Comparison of ENCODE assay signal across 8 mouse cellular contexts in genomic region chrX:137038502-137038901, GRCm38 (mm10). TPM values are rescaled to one million over a fixed set of nuclear protein-coding genes. Genes with fewer than 3 reads are reported as not detected.
DNase-seq lines count a peak whose midpoint lies in the region; ATAC-seq and TF ChIP-seq lines count a peak whose summit lies in the region.

No protein-coding gene starts in this region.

- ATAC-seq in forebrain, embryonic 14.5 days: peak; percentile 28
- ATAC-seq in liver, embryonic 15.5 days (ENCODE audit: insufficient read depth): no peak

- no peaks in the 10 kb centered on the region for H3K4me1 ChIP-seq in forebrain, embryonic 14.5 days (ENCODE audit: control insufficient read depth, insufficient read depth, low read length)
- peaks cover 10% of the 10 kb centered on the region for H3K4me1 ChIP-seq in liver, embryonic 15.5 days (replicated peaks)

- H3K27me3 ChIP-seq in C2C12 (ENCODE audit: control insufficient read depth, insufficient read depth, insufficient read length): no peaks in the 10 kb centered on the region
- H3K27me3 ChIP-seq in forebrain, embryonic 14.5 days (replicated peaks; ENCODE audit: control insufficient read depth, insufficient read depth, low read length): no peaks in the 10 kb centered on the region
- no peaks in the 10 kb centered on the region for H3K27me3 ChIP-seq in liver, embryonic 15.5 days

- peak overlapping the region; percentile 93 for H3K27ac ChIP-seq in gastrocnemius, adult 2 months
- H3K27ac ChIP-seq in forebrain, embryonic 14.5 days (ENCODE audit: low read depth, low read length): no peak overlapping the region; the same call in 1 of the 2 replicates
- H3K27ac ChIP-seq in liver, embryonic 15.5 days (replicated peaks): peak overlapping the region; percentile 74; the same call in 1 of the 2 replicates

- peaks cover 11% of the 10 kb centered on the region for H3K79me3 ChIP-seq in C2C12 (ENCODE audit: low read depth)

- no peak for TF ChIP-seq CTCF in gastrocnemius, adult 2 months (IDR thresholded peaks at IDR 0.05)
- TF ChIP-seq CTCF in C2C12 (IDR thresholded peaks at IDR 0.05; ENCODE audit: control insufficient read depth, insufficient read depth, insufficient read length): no peak

- peak overlapping the region; percentile 91 for H3ac ChIP-seq in C2C12 (ENCODE audit: control insufficient read depth, insufficient read length, low read depth)

- no peaks in the 10 kb centered on the region for H3K9me3 ChIP-seq in forebrain, embryonic 14.5 days (replicated peaks; ENCODE audit: control insufficient read depth, low read length)
- H3K9me3 ChIP-seq in liver, embryonic 15.5 days (replicated peaks): no peaks in the 10 kb centered on the region

- H3K36me3 ChIP-seq in C2C12 (ENCODE audit: control insufficient read depth, insufficient read depth): no peaks in the 10 kb centered on the region
- H3K36me3 ChIP-seq in forebrain, embryonic 14.5 days (ENCODE audit: control insufficient read depth, insufficient read depth, low read length): no peaks in the 10 kb centered on the region
- no peaks in the 10 kb centered on the region for H3K36me3 ChIP-seq in liver, embryonic 15.5 days (replicated peaks)

- WGBS in forebrain, embryonic 14.5 days: 58% methylated on average over 7 of the region's 7 CpGs
- WGBS in liver, embryonic 15.5 days (ENCODE audit: insufficient replicate concordance): 34% methylated on average over 7 of the region's 7 CpGs

- no peak for DNase-seq in gastrocnemius, adult 2 months
- DNase-seq in gastrocnemius, adult 8-10 months (ENCODE audit: low spot score in 2 of 2): no peak
- no peak for DNase-seq in forebrain, embryonic 14.5 days (ENCODE audit: low spot score)
- no peak for DNase-seq in Muller cell, postnatal 12 days (ENCODE audit: inconsistent ontology term)
- DNase-seq in layer of hippocampus, postnatal 36 days: no peak
- DNase-seq in layer of hippocampus, postnatal 14 days (ENCODE audit: low spot score in 2 of 2): no peak

- peaks cover 18% of the 10 kb centered on the region for H3K79me2 ChIP-seq in C2C12 (ENCODE audit: control insufficient read depth, insufficient read depth)

- H3K4me2 ChIP-seq in forebrain, embryonic 14.5 days (ENCODE audit: low read length): peak overlapping the region; percentile 44
- peak overlapping the region; percentile 67 for H3K4me2 ChIP-seq in liver, embryonic 15.5 days

- no peak overlapping the region for H3K9ac ChIP-seq in forebrain, embryonic 14.5 days (ENCODE audit: low read length)
- peak overlapping the region; percentile 53; the same call in 1 of the 2 replicates for H3K9ac ChIP-seq in liver, embryonic 15.5 days

- peak overlapping the region; percentile 82 for H3K4me3 ChIP-seq in gastrocnemius, adult 2 months
- peak overlapping the region; percentile 44 for H3K4me3 ChIP-seq in C2C12 (ENCODE audit: insufficient read depth, poor library complexity, severe bottlenecking)
- H3K4me3 ChIP-seq in forebrain, embryonic 14.5 days (ENCODE audit: low read depth, low read length): peak overlapping the region; percentile 46
- H3K4me3 ChIP-seq in liver, embryonic 15.5 days (replicated peaks): peak overlapping the region; percentile 70

- intact Hi-C loops in gastrocnemius, adult 2 months (cut with DNase I): no loop called here

TF ChIP-seq in C2C12, 6 proteins besides CTCF, POLR2A, EP300 and RAD21:
- no peak for TF ChIP-seq MAX (IDR thresholded peaks at IDR 0.05)
- TF ChIP-seq MYOD1 (IDR thresholded peaks at IDR 0.05; ENCODE audit: control insufficient read depth, insufficient read length, low read depth): no peak
- no peak for TF ChIP-seq CEBPB (IDR thresholded peaks at IDR 0.05; ENCODE audit: low read depth)
- TF ChIP-seq MYOG (IDR thresholded peaks at IDR 0.05; ENCODE audit: control insufficient read depth, extremely low read depth, insufficient read length): no peak
- no peak for TF ChIP-seq FOSL1 (IDR thresholded peaks at IDR 0.05; ENCODE audit: insufficient read depth, low read length, poor library complexity, severe bottlenecking)
TF ChIP-seq in C2C12: peak in this region for 0.

RNA-seq across cellular contexts. Expression of gene Slc25a53, which starts 0.4 kb away (rescaled TPM):
- total RNA-seq in gastrocnemius, adult 2 months (2021): 1 to 10 TPM; 1.8 to 4.0 TPM
- total RNA-seq in gastrocnemius, adult 8-10 months (2022): 1 to 10 TPM in 3 of 4 experiments, under 1 TPM in 1; 0.97 to 4.0 (median 2.2) TPM
- 1.6 TPM for polyA plus RNA-seq in C2C12 (2012; fragmentation: generic; extraction: Trizol)
- 18.1 and 20.9 TPM in 2 replicates for polyA plus RNA-seq in forebrain, embryonic 14.5 days (2014; fragmentation: Nextera tagmentation; extraction: Ambion mirVana)
- 1.7 and 2.7 TPM in 2 replicates for polyA plus RNA-seq in liver, embryonic 15.5 days (2015; fragmentation: Nextera tagmentation; extraction: Ambion mirVana)
- 10 to 100 TPM; 18.7 to 24.2 TPM for total RNA-seq in layer of hippocampus, postnatal 36 days (2021)
- 10 to 100 TPM; 25.5 to 35.7 TPM for total RNA-seq in layer of hippocampus, postnatal 14 days (2021)

RNA-seq across cellular contexts. Expression of gene Fam199x, which starts 10.9 kb away (rescaled TPM):
- total RNA-seq in gastrocnemius, adult 2 months (2021): 1 to 10 TPM; 4.1 to 5.2 TPM
- total RNA-seq in gastrocnemius, adult 8-10 months (2022): 1 to 10 TPM; 4.3 to 5.9 (median 5.1) TPM
- 0.97 TPM for polyA plus RNA-seq in C2C12 (2012; fragmentation: generic; extraction: Trizol)
- 6.0 and 7.4 TPM in 2 replicates for polyA plus RNA-seq in forebrain, embryonic 14.5 days (2014; fragmentation: Nextera tagmentation; extraction: Ambion mirVana)
- 0.78 and 0.90 TPM in 2 replicates for polyA plus RNA-seq in liver, embryonic 15.5 days (2015; fragmentation: Nextera tagmentation; extraction: Ambion mirVana)
- 1 to 10 TPM; 8.5 to 8.9 TPM for total RNA-seq in layer of hippocampus, postnatal 36 days (2021)
- total RNA-seq in layer of hippocampus, postnatal 14 days (2021): 10 to 100 TPM in 1 of 2 experiments, 1 to 10 TPM in 1; 9.7 to 10.3 TPM

RNA-seq across cellular contexts. Expression of gene Zcchc18, which starts 45.5 kb away (rescaled TPM):
- total RNA-seq in gastrocnemius, adult 2 months (2021): under 1 TPM in 1 of 2 experiments, not detected in 1; 0.11 TPM
- total RNA-seq in gastrocnemius, adult 8-10 months (2022): not detected
- polyA plus RNA-seq in C2C12 (2012; fragmentation: generic; extraction: Trizol): 0.04 TPM
- 281 and 313 TPM in 2 replicates for polyA plus RNA-seq in forebrain, embryonic 14.5 days (2014; fragmentation: Nextera tagmentation; extraction: Ambion mirVana)
- polyA plus RNA-seq in liver, embryonic 15.5 days (2015; fragmentation: Nextera tagmentation; extraction: Ambion mirVana): 0.16 and 0.33 TPM in 2 replicates
- 100 to 1,000 TPM; 241 to 262 TPM for total RNA-seq in layer of hippocampus, postnatal 36 days (2021)
- total RNA-seq in layer of hippocampus, postnatal 14 days (2021): 100 to 1,000 TPM; 229 to 257 TPM

Comparison
In these comparisons a context has a peak if more than half of its experiments do, and no peak if none do; other contexts are left out.
1. RNA of gene Zcchc18, which starts 45.5 kb away (total RNA-seq): 241 to 262 TPM in layer of hippocampus, postnatal 36 days and 229 to 257 TPM in layer of hippocampus, postnatal 14 days; 0.11 TPM in gastrocnemius, adult 2 months and not detected in gastrocnemius, adult 8-10 months; every median in the first group is over 100 times any median in the second.
2. Peak in every context shown above with its lines, with median percentiles within 50 percentile points of each other: H3K4me3 ChIP-seq.